Mouse (Mus musculus): ENCODE data around the gene Olfr1023.

Olfr1023 gene

DNA sequence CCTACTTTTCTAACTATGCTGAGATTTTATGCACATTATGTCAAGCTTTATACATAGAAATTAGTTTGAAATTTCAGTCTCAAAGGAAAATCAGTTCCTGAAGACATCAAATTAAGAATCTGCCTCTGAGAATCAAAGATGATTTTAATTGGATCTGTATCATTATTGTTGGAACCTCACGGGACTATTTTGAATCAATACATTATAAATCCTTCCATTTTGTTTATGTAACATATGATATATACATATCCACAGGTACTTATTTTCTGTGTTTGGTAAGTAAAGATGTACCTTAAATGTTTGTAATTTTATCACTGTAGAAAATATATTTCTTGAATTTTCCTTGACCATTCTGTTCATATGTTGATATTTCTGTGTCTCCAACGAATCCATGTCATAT is at the start of gene Olfr1023:
Gene Olfr1023 (plus strand): TSS at position 301 of the 400 bp plus-strand sequence.
- no peak for DNase-seq (ENCODE audit: low spot score)

DNA sequence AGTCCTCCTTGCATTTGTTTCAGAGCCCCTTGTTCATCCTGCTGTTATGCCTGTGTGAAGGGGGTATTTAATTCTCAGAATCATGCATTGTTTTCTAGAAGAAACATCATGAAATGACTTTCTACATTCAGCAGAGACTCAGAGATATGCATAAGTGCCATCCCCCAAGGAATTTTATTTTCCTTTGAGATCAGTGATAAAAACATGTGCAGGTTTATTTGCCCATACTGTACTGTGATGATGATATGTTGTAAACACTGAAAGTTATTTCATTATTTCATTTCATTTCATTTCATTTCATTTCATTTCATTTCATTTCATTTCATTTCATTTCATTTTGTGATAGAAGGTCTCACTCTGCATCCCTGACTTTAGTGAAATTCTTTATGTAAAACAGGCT is 40.1 kb upstream of the Olfr1023 start, which contains the start of gene Olfr1019:
Gene Olfr1019 (minus strand): TSS at position 101 of the 400 bp plus-strand sequence.
- no peak for DNase-seq (ENCODE audit: low spot score)

DNA sequence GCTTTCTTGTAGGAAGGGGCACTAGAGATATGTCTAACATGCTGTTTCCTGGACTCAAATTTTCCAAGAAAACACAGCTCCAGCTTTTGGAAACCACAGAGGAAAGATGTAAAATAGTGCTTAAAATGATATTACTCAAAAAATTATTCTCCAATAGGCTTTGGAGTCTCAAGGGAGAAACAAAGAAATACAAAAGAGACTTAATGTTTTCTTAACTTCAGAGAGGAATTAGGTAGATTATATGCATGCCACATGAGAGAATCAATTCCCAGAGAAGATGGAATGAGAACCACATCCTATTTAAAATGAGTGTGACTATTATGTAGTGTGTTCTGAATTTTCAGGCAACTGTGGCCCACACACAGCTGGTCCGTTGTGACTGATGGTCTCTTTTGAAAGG is 38.7 kb upstream of the Olfr1023 start, which contains the start of gene Olfr1020:
Gene Olfr1020 (plus strand): TSS at position 301 of the 400 bp plus-strand sequence.
- DNase-seq (ENCODE audit: low spot score): no peak

DNA sequence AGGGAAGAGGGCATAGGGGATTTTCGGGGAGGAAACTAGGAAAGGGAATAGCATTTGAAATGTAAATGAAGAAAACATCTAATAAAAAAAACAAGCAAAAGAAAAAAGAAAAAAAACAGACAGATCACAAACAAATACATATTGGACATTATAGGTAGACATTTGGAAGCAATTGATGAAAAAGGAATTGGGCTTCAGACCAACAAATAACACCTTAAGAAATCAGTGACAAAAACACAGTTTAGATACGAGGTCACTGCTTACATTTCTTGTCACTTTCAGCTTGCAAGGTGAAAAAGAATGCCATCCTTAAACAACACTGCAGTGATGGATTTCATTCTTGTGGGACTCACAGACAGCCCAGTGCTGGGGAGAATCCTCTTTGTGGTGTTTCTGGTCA is 17.1 kb upstream of the Olfr1023 start, which contains the start of gene Olfr1022:
Gene Olfr1022 (plus strand): TSS at position 301 of the 400 bp plus-strand sequence.
- no peak for DNase-seq (ENCODE audit: low spot score)

DNA sequence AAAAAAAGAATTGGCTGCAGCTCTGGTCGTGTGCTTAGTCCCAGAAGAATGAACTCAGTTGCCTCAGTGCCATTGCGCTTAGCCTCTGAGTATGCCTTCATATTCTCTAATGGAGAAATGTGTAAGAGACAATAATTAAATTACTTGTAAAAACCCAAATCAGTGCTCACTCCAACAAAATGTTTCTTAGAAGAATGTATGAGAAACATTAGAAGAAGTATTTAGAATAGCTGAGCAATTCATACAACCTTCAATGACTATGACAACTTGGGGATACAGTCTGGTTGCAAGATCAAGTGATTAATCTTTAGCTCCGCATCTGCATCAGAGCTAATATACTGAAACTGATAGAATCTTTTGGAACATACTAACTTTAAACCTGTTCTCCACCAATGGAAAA is 19.5 kb downstream of the Olfr1023 start, which contains the start of gene Olfr1024:
Gene Olfr1024 (minus strand): TSS at position 101 of the 400 bp plus-strand sequence.
- DNase-seq (ENCODE audit: low spot score): no peak

DNA sequence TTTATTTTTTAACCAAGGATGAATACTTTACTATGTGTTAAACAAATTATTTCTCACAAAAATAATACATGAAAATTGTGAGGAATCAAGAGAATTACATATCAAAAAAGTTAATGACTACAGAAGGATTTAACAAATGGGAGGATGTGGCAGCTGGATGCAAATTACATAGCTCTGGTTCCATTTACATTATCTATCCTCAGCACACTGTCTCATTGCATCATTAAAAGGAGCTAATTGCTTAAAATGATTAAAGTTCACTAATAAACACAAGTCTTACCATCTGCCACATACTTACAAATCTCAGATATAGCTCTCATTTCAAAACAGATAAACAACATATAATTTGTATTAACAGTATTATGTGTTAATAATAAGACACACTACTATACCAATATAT is 27.8 kb downstream of the Olfr1023 start:
- no peak for DNase-seq (ENCODE audit: low spot score)

DNA sequence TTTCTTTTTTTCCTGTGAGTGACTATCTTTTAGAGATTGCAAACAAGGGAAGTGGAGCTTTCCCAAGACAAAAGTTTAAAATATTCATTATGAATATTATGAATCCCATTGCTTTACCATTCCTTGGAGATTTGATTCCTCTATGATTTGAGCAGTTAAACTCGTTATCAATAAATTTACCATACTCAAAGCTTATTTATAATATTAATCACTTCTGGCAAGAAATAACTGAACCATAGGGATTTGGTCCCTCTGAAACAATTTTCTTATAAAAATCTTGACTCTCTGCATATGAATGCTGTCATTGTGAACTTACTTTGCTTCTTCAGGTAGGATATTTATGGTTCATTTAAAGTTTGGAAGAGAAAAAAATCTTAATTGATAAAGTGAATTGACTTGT is 29.5 kb downstream of the Olfr1023 start, which contains the start of gene Olfr1025-ps1:
Gene Olfr1025-ps1 (plus strand): TSS at position 301 of the 400 bp plus-strand sequence.
- DNase-seq (ENCODE audit: low spot score): no peak

DNA sequence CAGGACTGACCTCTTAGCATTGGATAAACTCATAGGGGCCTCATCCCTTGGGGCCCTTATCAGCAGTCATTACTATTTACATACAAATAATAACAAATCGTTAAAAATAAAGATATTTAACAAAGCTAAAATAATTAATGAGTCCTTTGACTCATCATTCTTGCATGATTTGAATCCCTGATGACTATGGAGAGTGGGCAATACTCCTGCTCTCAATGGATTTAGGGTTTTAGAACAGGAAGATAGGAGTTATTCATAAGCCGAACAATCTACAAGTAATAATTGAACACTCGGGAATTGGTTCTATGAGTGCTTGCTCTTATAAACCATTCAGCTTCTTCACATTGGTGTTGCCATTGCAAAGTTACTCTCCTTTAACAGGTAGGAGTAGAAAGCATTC is 35.8 kb downstream of the Olfr1023 start, which contains the start of gene Olfr1026:
Gene Olfr1026 (plus strand): TSS at position 301 of the 400 bp plus-strand sequence.
- DNase-seq (ENCODE audit: low spot score): no peak
